Mouse (Mus musculus) forebrain, embryonic 14.5 days (tissue): ENCODE measurements at regions not wholly inside any gene's neighbourhood (a gene's known extent, or its start where the extent isn't known, plus 50 kb on each side); places are given as distances from the start of the nearest gene placed in this dataset.

ENCODE experiments used
- ATAC-seq: fragments of 200-750 bp; cut with Nextera tagmentation; 2 replicates; pipeline ENCODE4 v1.8.0; 2017; ENCODE audit warnings: mild to moderate bottlenecking, moderate library complexity
- DNase-seq: peaks from one replicate; pipeline ENCODE4 v3.0.0-alpha.2; 2015; ENCODE audit warnings: low spot score
- H3K27ac ChIP-seq: fragments of 300-500 bp; sonication (generic); 2 replicates; pipeline ENCODE4 v1.5.1; 2014; ENCODE audit warnings: low read depth, mild to moderate bottlenecking, control low read depth, low read length, moderate library complexity
- H3K27me3 ChIP-seq: fragments of 300-500 bp; sonication (generic); replicated peaks from 2 replicates; pipeline ENCODE4 v1.6.1; 2014; ENCODE audit warnings: low read length, control low read depth, mixed read lengths; ENCODE audit not compliant: control insufficient read depth, insufficient read depth
- H3K36me3 ChIP-seq: fragments of 300-500 bp; sonication (generic); 2 replicates; pipeline ENCODE4 v1.6.1; 2014; ENCODE audit warnings: low read length, control low read depth; ENCODE audit not compliant: control insufficient read depth, insufficient read depth
- H3K4me1 ChIP-seq: fragments of 300-500 bp; sonication (generic); 2 replicates; pipeline ENCODE4 v1.6.1; 2014; ENCODE audit warnings: antibody characterized with exemption, low read length, control low read depth; ENCODE audit not compliant: control insufficient read depth, insufficient read depth
- H3K4me2 ChIP-seq: fragments of 300-500 bp; sonication (generic); 2 replicates; pipeline ENCODE4 v1.6.1; 2014; ENCODE audit warnings: mild to moderate bottlenecking, control low read depth, low read length
- H3K4me3 ChIP-seq: fragments of 300-500 bp; sonication (generic); 2 replicates; pipeline ENCODE4 v1.5.1; 2014; ENCODE audit warnings: low read depth, low read length, control low read depth
- H3K9ac ChIP-seq: fragments of 300-500 bp; sonication (generic); 2 replicates; pipeline ENCODE4 v1.6.1; 2014; ENCODE audit warnings: mild to moderate bottlenecking, low read length, control low read depth, moderate library complexity
- H3K9me3 ChIP-seq: fragments of 300-500 bp; sonication (generic); replicated peaks from 2 replicates; pipeline ENCODE4 v1.6.1; 2016; ENCODE audit warnings: low read length, control low read depth, mixed read lengths; ENCODE audit not compliant: control insufficient read depth
- WGBS: fragments of 180-500 bp; shearing (Covaris S2); extraction: QIAGEN DNeasy Blood & Tissue Kit; methylation state at CpG from one replicate; pipeline ENCODE4 v1.1.7; 2014; 5-methylcytosine and 5-hydroxymethylcytosine counted together

DNA sequence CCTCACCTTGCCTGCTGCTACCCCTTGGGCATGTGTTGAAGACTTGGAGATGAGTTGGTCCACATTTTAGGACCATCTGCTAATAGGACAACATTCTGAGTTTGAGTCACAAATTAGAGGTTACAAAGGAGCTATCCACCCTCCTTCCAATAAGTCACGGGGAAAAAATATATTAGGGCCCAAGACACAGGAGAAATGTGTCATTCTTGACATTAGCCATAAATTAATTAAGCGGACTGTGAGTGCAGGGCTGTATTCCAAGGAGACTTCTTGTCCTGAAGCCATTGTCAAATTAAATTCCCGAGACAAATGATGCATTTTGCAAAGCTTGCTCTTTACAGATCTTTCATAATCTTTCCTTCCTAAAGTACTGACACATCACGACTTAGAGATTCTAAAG lies 79.2 kb downstream of the 1700020N01Rik start:
- H3K27ac ChIP-seq, result no peak overlapping the region
- H3K4me3 ChIP-seq, result no peak overlapping the region
- no peaks in the 10 kb centered on the region for H3K27me3 ChIP-seq
- H3K4me1 ChIP-seq, result no peaks in the 10 kb centered on the region
- H3K4me2 ChIP-seq, result no peak overlapping the region
- no peak overlapping the region for H3K9ac ChIP-seq
- DNase-seq (no peak), ATAC-seq (no peak)
- H3K36me3 ChIP-seq, result no peaks in the 10 kb centered on the region
- 88% methylated on average over 4 of the region's 4 CpGs for WGBS
- H3K9me3 ChIP-seq, result no peaks in the 10 kb centered on the region

DNA sequence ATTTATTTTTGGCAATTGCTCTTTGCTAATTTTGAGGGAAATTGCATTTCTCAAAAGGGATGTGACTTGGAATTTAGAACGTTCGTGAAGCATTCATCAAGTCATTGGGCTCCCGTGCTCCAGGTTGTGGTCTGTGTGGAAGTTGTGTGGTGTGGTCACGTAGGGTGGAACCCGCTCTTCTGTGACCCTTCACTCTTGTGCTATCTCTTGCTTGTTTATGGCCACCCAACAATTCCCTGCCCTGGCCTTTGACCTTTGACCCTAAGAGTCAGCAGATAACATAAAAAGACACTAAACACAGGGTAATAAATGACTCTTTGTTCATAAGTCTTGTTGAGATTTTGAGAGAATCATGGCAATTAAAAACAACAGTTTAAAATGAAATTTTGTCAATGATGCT lies 79.7 kb downstream of the 1700020N01Rik start:
- Histone ChIP-seq H3K4me3 (no peak overlapping the region), H3K36me3 (no peaks in the 10 kb centered on the region), H3K4me2 (no peak overlapping the region), H3K4me1 (no peaks in the 10 kb centered on the region), H3K9me3 (no peaks in the 10 kb centered on the region), H3K9ac (no peak overlapping the region), H3K27me3 (no peaks in the 10 kb centered on the region), H3K27ac (no peak overlapping the region)
- ATAC-seq, result no peak
- WGBS, result 92% methylated on average over 5 of the region's 5 CpGs
- DNase-seq, result no peak

DNA sequence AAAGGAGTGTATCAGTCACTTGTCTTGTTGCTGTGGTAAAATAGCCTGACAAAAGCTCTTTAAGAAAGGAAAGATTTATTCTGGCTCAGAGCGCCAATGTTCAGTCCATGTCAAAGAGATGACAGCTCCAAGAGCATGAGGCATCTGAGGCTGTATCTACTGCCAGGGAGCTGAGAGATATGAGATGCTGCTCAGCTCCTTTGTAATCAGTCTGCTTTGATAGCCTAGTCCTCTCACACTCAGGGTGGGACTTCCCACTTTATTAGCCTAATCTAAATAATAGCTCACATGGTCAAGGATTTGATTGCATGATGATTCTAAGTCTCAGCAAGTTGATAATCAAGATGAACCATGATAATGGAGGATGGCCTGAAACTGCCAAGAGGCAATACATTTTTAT lies 80.9 kb downstream of the 1700020N01Rik start:
- Histone ChIP-seq H3K27me3 (no peaks in the 10 kb centered on the region), H3K9ac (no peak overlapping the region), H3K4me3 (no peak overlapping the region), H3K36me3 (no peaks in the 10 kb centered on the region), H3K27ac (no peak overlapping the region), H3K4me1 (no peaks in the 10 kb centered on the region), H3K4me2 (no peak overlapping the region), H3K9me3 (no peaks in the 10 kb centered on the region)
- WGBS, result 88% methylated on average over 1 of the region's 1 CpGs
- ATAC-seq (no peak), DNase-seq (no peak)

DNA sequence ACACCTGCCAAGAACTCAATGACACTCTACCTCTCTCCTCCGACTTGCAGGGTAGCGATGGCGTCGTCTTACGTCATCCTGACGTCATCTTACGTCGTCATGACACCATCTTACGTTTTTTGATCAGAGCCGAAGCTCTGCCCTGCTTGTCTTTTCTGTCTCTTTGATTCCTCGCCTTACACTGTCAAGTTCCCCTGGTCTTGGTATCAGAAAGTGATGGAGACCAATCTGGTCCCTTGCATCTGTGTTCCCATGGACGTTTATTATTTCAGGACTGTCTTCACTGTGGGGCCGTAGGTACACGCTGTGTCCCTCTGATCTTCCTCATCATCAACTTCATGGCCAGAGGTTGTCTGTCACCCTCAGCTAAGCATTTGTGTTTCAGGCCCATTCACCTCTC lies 82.8 kb downstream of the 1700020N01Rik start:
- Histone ChIP-seq H3K4me1 (peaks cover 3% of the 10 kb centered on the region; the same call in 1 of the 2 replicates), H3K27ac (no peak overlapping the region), H3K27me3 (no peaks in the 10 kb centered on the region), H3K9me3 (no peaks in the 10 kb centered on the region), H3K4me3 (no peak overlapping the region), H3K36me3 (no peaks in the 10 kb centered on the region), H3K4me2 (no peak overlapping the region), H3K9ac (no peak overlapping the region)
- no peak for DNase-seq
- no peak for ATAC-seq
- 94% methylated on average over 14 of the region's 14 CpGs for WGBS

DNA sequence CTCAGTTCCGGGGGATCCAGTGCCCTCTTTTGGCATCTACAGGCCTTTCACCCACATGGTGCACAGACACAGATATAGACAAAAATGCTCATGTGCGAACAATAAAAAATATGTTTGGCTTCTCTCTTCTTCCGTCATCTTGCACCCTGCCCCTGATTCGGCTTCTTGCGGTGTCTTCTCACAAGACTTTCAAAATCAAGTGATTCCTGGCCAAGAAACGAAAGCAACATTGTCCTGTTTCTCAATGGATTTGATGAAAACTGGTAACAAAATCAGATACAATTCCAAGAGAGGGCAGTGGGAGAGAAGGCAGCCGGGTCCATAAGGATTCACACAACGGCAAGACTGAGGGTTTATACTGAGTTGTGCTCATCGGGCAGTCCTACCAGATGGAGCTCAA lies 85.0 kb downstream of the 1700020N01Rik start:
- Histone ChIP-seq H3K27ac (no peak overlapping the region), H3K9me3 (no peaks in the 10 kb centered on the region), H3K4me3 (no peak overlapping the region), H3K36me3 (no peaks in the 10 kb centered on the region), H3K4me1 (peaks cover 5% of the 10 kb centered on the region; the same call in 1 of the 2 replicates), H3K9ac (no peak overlapping the region), H3K4me2 (no peak overlapping the region), H3K27me3 (no peaks in the 10 kb centered on the region)
- WGBS, result 97% methylated on average over 9 of the region's 9 CpGs
- ATAC-seq (no peak), DNase-seq (no peak)

DNA sequence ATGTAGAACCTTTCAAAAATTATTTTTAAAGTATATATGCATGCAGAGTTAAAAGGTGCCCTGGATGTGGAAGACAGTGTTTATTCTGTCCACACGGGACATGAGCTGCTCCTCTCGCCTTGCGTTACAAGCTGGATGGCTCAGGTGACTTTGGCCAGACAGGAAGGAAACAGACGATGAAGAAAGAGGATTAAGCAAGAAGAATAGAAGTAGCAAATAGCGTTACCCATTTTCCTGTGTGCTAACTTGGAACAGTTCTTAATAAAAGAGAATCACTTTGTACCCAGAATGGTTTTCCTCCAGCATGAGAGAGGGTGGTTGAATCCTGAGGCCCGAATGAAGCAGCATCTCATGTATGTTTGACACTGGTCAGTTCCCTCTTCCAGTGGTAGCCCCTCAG lies 85.4 kb downstream of the 1700020N01Rik start:
- WGBS, result 91% methylated on average over 6 of the region's 6 CpGs
- Histone ChIP-seq H3K36me3 (no peaks in the 10 kb centered on the region), H3K4me3 (no peak overlapping the region)

DNA sequence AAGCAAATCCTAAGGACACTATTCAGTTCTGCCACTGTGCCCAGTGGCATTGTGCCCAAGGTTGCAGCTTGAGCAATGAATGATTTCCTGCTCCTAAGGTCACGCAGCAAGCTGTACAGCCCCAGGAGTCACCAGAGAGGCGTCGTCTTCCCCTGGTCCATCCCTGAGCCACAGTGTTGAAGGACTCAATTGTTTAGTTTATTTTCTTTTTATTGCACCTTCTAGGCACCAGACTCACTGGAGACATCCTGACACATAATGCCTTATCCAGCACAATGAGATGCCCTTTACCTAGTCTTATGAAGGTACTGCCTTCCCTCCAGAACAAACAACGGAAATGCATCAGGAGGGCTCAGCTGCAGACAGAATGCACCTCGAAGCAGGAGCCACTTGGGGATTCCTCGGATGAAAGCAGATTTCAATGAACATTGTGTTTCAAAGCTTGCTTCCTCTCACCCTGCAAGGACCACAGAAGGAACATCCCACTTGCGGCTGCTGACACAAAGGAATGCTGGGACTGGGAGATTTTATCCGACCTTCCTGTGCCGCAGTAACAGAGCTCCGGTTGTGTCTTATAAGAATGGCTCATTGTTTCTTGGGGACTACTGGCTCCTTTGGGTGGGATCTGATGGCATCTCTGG lies 86.0 kb downstream of the 1700020N01Rik start:
- no peak for ATAC-seq
- no peak overlapping the region for H3K9ac ChIP-seq
- no peaks in the 10 kb centered on the region for H3K9me3 ChIP-seq
- no peaks in the 10 kb centered on the region for H3K27me3 ChIP-seq
- WGBS, result 75% methylated on average over 10 of the region's 10 CpGs
- DNase-seq, result no peak
- H3K36me3 ChIP-seq, result no peaks in the 10 kb centered on the region
- H3K4me3 ChIP-seq, result no peak overlapping the region
- no peak overlapping the region for H3K27ac ChIP-seq
- H3K4me1 ChIP-seq, result peaks cover 5% of the 10 kb centered on the region; the same call in 1 of the 2 replicates
- no peak overlapping the region for H3K4me2 ChIP-seq

More for the DNA sequence above, 85.4 kb downstream of the 1700020N01Rik start:
- DNase-seq, result no peak
- Histone ChIP-seq H3K9ac (no peak overlapping the region), H3K27me3 (no peaks in the 10 kb centered on the region), H3K4me1 (peaks cover 5% of the 10 kb centered on the region; the same call in 1 of the 2 replicates), H3K27ac (no peak overlapping the region), H3K4me2 (no peak overlapping the region), H3K9me3 (no peaks in the 10 kb centered on the region)
- ATAC-seq, result no peak

DNA sequence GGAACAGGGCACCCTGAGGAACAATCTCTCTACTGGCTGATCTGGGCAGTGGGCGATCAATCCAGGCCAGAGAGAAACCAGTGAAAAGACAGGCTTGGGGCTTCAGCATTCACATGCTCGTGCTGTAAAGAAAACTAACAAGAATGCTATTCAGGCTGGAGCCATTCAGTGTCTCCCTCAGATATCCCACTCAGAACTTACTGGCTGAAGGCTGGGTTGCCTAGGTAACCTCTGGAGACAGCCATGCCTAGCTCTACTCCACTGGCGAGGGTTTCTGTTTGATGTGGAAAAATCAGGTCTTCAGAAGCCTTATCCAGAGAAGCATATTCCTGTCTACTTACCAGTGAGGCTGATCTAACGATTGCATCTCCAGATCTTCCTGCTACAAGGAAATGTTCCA lies 87.8 kb downstream of the 1700020N01Rik start:
- peak; percentile 82 for ATAC-seq
- Histone ChIP-seq H3K4me1 (peaks cover 5% of the 10 kb centered on the region; the same call in 1 of the 2 replicates), H3K27ac (no peak overlapping the region; the same call in 1 of the 2 replicates), H3K9ac (no peak overlapping the region), H3K27me3 (no peaks in the 10 kb centered on the region), H3K36me3 (no peaks in the 10 kb centered on the region), H3K9me3 (no peaks in the 10 kb centered on the region), H3K4me2 (no peak overlapping the region), H3K4me3 (no peak overlapping the region)
- DNase-seq, result peak; percentile 61
- WGBS, result 19% methylated on average over 4 of the region's 4 CpGs

DNA sequence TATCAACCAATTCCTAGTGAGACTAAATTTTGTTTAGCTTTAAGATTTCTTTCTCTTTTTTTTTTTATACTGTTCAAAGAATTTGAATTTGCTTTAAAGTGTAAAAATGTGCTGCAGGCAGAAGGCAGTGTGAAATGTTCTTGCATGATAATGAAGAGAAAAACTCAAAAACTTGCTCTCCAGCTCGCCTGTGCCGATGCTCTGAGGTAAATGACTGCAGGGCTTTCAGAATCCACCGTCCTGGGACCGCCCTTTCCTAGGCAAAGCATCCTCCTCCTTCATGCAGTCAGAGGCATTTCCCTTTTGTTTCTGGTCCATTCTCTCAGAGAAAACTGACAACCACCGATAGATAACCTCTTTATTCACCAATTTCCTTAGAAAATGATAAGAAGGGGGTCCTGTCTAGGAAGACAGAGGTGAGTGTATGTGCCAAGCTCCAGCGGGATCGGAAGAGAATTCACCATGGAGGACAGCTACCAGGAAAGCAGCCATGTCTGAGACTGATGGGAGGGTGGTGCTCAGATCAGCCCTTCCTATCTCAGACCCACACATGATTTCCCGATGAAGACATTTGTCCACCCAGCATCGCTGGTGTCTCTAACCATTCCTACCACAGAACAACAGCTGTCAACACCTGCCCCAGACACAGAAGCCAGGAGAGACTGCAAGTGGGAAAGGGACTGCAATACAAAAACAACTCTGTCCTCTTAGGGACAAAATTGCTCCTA lies 91.5 kb downstream of the 1700020N01Rik start:
- no peak overlapping the region for H3K27ac ChIP-seq
- DNase-seq, result no peak
- peaks cover 5% of the 10 kb centered on the region; the same call in 1 of the 2 replicates for H3K4me1 ChIP-seq
- no peak overlapping the region for H3K4me3 ChIP-seq
- H3K27me3 ChIP-seq, result no peaks in the 10 kb centered on the region
- no peaks in the 10 kb centered on the region for H3K9me3 ChIP-seq
- H3K4me2 ChIP-seq, result no peak overlapping the region
- H3K9ac ChIP-seq, result no peak overlapping the region
- no peak for ATAC-seq
- H3K36me3 ChIP-seq, result no peaks in the 10 kb centered on the region
- WGBS, result 66% methylated on average over 9 of the region's 9 CpGs
